Mouse (Mus musculus): ENCODE measurements around the gene Hist1h4c.
"Not testable (repeated sequence)": the region's sequence is repeated elsewhere in the genome, so short reads cannot be mapped to it uniquely, and the experiment has no call there.

The Hist1h4c gene

DNA sequence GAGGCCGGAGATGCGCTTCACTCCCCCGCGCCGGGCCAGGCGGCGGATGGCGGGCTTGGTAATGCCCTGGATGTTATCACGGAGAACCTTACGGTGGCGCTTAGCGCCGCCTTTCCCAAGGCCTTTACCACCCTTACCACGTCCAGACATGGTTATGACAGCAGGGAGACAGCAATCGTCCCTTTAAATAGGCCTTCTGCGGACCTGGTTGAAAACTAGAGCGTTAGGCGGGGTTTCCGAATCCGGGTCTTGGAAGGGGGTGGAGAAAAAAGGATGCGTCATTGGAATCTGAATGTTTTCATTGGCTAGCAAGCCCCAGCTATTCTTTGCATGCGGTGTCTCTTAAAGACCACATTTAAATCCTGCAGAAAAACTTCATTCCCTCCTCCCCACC, at the start of gene Hist1h4c:
Gene Hist1h4c (minus strand): TSS at position 155 of the 394 bp plus-strand sequence.
- CTCF ChIA-PET: interaction anchor here (1.2 to 1.5 kb wide), 3 partner anchors 10 to 15 kb away, joined by 5 to 6 read pairs (median 5); partner anchors contain the start of gene Hist1h2ac

- CTCF ChIA-PET: no interaction called here
Observed at GRCm38 (mm10) chr13:23747892-23748288, 49.6 kb upstream of the Hist1h4c start.

- CTCF ChIA-PET: no interaction called here
Observed at GRCm38 (mm10) chr13:23747081-23747891, 49.0 kb upstream of the Hist1h4c start.

GRCm38 (mm10) chr13:23746201-23747080, 48.2 kb upstream of the Hist1h4c start, which contains the start of gene Hist1h2bb:
Gene Hist1h2bb, plus strand, starts transcription at chr13:23746734.
- CTCF ChIA-PET: not testable (repeated sequence)

DNA sequence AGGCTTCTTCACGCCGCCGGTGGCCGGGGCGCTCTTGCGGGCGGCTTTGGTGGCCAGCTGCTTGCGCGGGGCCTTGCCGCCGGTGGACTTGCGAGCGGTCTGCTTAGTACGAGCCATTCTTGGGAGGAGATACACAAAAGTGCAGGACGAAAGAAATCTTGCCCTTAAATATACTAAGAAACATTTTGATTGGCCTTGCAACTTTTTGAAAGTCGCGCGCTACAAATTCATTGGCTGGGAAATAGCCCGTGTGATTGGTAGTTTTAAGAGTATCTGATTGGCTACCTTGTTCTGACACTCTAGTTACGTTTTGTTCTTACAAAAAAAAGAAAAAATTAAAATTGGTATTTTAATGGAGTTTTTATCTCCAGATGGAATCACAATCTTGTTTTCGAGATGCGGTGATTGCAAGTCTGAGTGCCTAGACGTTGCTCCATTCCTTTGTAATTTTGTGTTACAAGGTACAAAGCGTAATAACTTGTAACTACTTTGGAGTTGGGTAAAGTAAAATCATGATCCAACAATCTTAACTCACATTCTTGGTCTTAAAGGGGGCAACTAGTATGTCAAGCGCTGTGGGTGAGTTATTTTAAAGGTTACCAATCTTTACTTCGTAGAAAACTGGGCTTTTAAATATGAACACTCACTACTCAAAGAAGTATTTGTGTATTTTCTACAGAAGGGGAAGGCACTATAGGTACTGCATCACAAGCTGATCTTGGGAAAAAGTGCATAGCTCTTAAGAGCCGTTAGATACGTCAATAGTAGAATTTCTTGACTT, 47.3 kb upstream of the Hist1h4c start, which contains the start of gene Hist1h3c:
Gene Hist1h3c (minus strand): TSS at position 222 of the 781 bp plus-strand sequence.
- CTCF ChIA-PET: no interaction called here

DNA sequence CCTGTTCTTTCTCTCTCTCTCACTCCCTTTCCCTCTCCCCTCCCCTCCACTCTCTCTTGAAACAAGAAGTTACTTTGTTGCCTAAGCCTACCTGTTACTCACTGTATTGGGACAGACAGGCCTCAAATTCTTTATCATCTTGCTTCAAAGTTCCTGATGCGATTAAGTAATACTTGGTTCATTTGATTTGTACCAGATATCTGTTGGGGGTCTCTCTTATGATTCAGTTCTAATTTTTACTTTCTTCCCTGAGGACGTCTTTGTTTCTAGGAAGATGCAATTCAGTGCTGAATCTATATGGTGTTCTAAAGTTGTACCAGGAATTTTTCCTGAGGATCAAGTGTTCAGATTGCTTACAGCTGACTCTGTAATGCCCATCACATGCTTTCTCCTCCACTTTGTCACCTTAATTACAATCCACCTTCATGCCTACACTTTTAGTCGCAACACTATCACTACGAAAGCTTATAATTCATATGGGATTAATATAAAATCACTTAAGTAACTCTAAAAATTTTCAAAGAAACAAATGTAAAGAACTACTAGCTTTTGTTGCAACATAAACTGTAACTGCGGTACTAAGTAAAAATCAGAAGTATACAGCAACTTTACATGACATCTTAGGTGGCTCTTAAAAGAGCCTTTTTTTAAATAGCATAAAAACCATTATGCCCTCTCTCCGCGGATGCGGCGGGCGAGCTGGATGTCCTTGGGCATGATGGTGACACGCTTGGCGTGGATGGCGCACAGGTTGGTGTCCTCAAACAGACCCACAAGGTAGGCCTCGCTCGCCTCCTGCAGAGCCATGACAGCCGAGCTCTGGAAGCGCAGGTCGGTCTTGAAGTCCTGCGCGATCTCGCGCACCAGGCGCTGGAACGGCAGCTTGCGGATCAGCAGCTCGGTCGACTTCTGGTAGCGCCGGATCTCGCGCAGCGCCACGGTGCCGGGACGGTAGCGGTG, 46.4 kb upstream of the Hist1h4c start:
- CTCF ChIA-PET: no interaction called here

GRCm38 (mm10) chr13:23743963-23744362, 45.7 kb upstream of the Hist1h4c start:
- CTCF ChIA-PET: no interaction called here

- CTCF ChIA-PET: interaction anchor here (0.9 kb wide), 1 partner anchor 8 kb away, joined by 3 read pairs; the partner anchor contains the start of gene Hist1h2ab
Observed at GRCm38 (mm10) chr13:23743215-23743614, 45.0 kb upstream of the Hist1h4c start.

DNA sequence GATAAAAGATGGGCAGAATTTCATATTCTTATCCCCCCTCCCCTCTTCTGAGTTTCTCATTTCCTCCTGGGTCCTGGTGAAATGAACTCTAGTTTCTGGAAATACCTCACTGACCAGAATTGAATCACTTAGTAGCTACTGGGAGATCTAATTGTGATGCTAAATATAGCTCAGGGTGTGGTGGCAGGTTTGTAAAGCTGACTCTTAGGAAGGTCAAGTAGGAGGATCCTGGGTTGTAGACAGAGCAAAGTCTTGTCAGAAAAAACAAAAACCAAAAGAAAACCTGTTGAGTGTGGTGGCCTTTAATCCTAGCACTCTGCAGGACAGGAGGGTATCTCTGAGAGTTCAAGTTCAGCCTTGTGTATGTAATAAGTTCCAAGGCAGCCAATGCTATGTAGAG, 43.8 kb upstream of the Hist1h4c start:
- CTCF ChIA-PET: no interaction called here

DNA sequence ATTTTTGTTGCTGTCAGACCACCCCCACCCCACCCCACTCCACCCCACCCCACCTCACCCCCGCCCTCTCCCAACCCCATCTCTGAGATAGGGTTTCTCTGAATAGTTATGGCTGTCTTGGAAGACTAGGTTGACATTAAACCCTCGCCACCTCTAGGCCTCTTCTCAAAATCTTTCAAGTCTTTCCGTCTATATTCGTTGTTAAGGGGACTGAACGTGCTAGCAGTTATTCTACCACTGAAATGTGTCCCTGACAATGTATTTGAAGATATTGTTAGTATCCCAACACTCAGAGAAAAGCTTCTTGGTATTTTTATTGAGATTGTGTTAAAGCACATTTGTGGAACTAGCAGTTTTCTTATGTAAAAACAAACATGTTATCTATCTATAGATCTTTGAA, 42.7 kb upstream of the Hist1h4c start:
- CTCF ChIA-PET: no interaction called here

DNA sequence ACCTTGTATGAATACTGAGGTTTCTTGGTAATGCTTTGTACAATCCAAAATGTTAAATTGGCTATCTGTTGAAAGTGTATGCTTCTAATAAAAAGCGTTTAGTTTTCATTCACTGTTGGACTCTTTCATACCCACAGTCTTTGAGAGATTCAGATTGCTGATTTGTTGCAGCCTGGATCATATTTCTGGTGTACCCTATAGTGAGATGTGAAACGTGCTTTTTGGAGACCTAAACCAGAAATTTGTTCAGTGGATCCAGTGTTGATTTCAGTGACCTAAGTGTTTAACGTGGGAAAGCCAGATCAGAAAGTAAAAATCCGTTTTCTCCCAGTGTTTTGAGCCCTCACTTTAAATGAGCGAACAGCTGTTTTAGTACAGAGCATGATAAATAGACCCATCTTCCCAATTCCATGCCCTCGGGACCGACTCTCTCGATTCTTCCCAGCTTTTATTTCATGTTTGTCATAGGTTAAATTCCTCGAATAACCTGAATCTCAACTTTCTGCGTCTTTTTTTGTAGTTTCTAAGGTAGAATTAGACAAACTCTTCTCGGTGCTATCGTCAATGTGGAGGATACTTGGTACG, 42.1 kb upstream of the Hist1h4c start:
- CTCF ChIA-PET: interaction anchor here (1.3 kb wide), 1 partner anchor 40 kb away, joined by 4 read pairs; no protein-coding TSS in a partner anchor

- CTCF ChIA-PET: interaction anchor here (1.3 kb wide), 1 partner anchor 40 kb away, joined by 4 read pairs; no protein-coding TSS in a partner anchor
Observed at GRCm38 (mm10) chr13:23739922-23740252, 41.6 kb upstream of the Hist1h4c start.

DNA sequence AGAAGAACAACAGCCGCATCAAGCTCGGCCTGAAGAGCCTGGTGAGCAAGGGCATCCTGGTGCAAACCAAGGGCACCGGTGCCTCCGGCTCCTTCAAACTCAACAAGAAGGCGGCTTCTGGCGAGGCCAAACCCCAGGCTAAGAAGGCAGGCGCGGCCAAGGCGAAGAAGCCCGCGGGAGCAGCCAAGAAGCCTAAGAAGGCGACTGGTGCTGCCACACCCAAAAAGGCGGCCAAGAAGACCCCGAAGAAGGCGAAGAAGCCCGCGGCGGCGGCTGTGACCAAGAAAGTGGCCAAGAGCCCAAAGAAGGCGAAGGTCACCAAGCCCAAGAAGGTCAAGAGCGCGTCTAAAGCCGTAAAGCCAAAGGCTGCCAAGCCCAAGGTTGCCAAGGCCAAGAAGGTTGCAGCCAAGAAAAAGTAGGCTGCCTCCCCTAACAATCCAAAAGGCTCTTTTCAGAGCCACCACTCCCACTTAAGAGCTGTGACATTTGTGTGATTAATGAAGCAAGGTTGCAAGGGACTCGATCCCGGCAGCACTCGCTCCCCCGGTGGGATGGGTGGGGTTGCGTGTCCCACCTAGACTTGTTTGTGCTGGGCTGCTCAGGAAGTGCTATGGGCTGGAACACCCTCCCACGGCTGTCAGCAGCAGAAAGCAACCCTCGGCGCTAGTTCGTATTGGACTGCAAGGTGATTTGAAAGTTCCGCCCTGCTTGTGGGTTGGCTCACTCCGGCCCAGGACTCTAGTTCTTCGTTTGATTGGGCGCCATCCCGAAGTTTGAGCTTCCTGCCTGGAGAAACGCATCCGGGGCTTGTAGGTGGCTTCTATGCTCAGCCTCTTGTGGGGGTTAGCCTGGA, 41.0 kb upstream of the Hist1h4c start:
- CTCF ChIA-PET: interaction anchor here (1.3 kb wide), 1 partner anchor 39 kb away, joined by 4 read pairs; no protein-coding TSS in a partner anchor

DNA sequence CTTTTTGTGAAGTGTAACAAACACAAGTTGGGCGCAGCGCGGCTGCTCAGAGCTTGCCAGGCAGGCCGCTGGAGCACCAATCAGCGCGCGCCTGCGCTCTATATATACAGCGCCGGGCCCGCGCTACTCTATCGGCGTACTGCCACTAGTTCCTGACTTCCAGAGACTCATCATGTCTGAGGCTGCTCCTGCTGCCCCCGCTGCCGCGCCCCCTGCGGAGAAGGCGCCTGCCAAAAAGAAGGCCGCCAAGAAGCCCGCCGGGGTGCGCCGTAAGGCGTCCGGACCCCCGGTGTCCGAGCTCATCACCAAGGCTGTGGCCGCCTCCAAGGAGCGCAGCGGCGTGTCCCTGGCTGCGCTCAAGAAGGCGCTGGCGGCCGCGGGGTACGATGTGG, 40.4 kb upstream of the Hist1h4c start, which contains the start of gene Hist1h1c:
Gene Hist1h1c (plus strand): TSS at position 132 of the 392 bp plus-strand sequence.
- CTCF ChIA-PET: interaction anchor here (1.3 kb wide), 1 partner anchor 38 kb away, joined by 4 read pairs; no protein-coding TSS in a partner anchor

DNA sequence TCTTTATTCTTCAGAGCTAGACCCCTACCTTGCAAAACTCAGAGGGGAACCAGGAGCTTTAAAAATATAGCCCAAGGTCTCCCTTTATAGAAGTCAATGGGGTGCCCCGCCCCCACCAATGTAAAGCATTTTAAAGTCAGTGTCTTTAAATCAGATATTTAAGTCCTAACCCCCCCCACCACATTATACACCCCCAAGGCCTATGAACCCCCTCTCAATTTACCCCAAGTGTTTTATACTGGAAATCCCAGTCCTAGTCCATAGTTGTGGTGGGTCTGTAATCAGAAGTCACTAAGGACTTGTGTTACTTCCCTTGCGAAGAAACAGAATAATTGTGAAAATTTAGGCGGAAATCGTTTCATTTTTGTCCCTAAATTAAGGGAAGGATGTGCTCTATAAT, 39.8 kb upstream of the Hist1h4c start:
- CTCF ChIA-PET: interaction anchor here (0.6 to 1.0 kb wide), 3 partner anchors 45 to 1719 kb away, joined by 3 to 11 read pairs (median 4); no protein-coding TSS in a partner anchor

DNA sequence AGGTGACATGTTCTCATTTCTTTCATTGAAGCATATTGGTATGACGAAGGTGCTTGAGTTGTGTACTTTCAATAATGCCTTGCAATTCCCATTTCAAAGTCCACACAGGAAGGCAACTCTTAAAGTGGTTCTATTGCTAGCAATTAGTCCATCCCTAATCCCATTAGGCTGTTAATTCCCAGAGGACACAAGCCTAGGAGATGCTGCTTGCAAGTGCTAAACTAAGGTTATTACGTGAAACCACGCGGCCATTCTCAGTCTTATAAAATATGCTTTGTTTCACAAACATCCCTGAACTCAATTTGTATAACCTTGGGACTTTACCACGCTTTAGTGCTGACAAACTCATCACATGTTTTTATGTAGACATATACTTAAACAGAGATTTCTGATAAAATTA, 38.8 kb upstream of the Hist1h4c start:
- CTCF ChIA-PET: interaction anchor here (0.9 kb wide), 1 partner anchor 170 kb away, joined by 3 read pairs; no protein-coding TSS in a partner anchor

DNA sequence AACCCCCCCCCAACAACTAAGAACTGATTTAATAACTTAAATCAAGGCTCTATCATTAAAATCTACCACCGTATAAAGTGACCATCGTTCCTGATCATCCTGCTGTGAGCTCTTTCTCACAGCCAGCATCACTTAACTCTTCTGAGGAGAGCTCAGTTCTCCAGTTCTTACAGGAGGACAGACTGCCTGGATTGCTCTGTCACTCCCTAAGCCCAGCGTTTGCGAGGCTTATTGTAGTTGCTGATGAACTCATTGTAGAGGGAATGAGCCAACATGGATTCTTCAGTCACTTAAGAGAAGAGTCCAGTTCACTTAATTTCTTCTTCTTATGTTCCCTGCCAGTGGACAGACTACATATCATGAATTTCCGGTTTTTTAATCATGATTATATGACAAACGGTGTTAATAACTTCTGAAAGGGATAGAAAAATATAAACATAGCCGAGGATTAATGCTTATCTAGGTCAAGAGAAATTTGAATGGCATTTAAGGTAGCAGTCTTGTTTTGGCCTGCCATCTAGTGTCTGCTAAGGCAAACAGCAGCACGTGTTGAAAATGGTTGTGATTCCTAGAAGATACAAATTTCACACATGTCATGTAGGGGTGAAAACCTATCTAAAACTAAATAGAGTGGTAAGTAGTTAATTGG, 34.0 kb upstream of the Hist1h4c start:
- CTCF ChIA-PET: interaction anchor here (0.9 to 2.4 kb wide), 4 partner anchors 24 to 610 kb away, joined by 3 to 27 read pairs (median 5); no protein-coding TSS in a partner anchor

GRCm38 (mm10) chr13:23730479-23730878, 32.2 kb upstream of the Hist1h4c start:
- CTCF ChIA-PET: interaction anchor here (0.6 kb wide), 1 partner anchor 182 kb away, joined by 4 read pairs; no protein-coding TSS in a partner anchor
